Mouse (Mus musculus) midbrain, embryonic 10.5 days (tissue): Measurements from ENCODE around the gene Tmcc3. TPM values are rescaled to one million over a fixed set of nuclear protein-coding genes. Genes with fewer than 3 reads are reported as not detected.

Experiments used
- DNase-seq: peaks from one replicate; pipeline ENCODE4 v3.0.0-alpha.2; 2017; ENCODE audit warnings: low spot score
- H3K27ac ChIP-seq: fragments of 300-500 bp; sonication (generic); replicated peaks from 2 replicates; pipeline ENCODE4 v1.5.1; 2016; ENCODE audit warnings: mild to moderate bottlenecking
- H3K27me3 ChIP-seq: fragments of 300-500 bp; sonication (generic); 2 replicates; pipeline ENCODE4 v1.6.1; 2016; ENCODE audit warnings: low read depth, mild to moderate bottlenecking; ENCODE audit not compliant: poor library complexity, severe bottlenecking
- H3K36me3 ChIP-seq: fragments of 300-500 bp; sonication (generic); 2 replicates; pipeline ENCODE4 v1.6.1; 2016; ENCODE audit warnings: mild to moderate bottlenecking, moderate library complexity
- H3K4me1 ChIP-seq: fragments of 300-500 bp; sonication (generic); 2 replicates; pipeline ENCODE4 v1.6.1; 2016
- H3K4me3 ChIP-seq: fragments of 300-500 bp; sonication (generic); 2 replicates; pipeline ENCODE4 v1.5.1; 2016; ENCODE audit warnings: mild to moderate bottlenecking, moderate library complexity
- H3K9me3 ChIP-seq: fragments of 300-500 bp; sonication (generic); replicated peaks from 2 replicates; pipeline ENCODE4 v1.6.1; 2016; ENCODE audit warnings: mild to moderate bottlenecking
- WGBS: fragments of 180-500 bp; shearing (Covaris S2); methylation state at CpG from one replicate; pipeline ENCODE4 v1.1.7; 2016; 5-methylcytosine and 5-hydroxymethylcytosine counted together
- polyA plus RNA-seq: library from polyadenylated mRNA; unstranded; fragments of >200 nt; fragmentation: Nextera tagmentation; extraction: Ambion mirVana; gene quantifications from 2 replicates; pipeline ENCODE4 v1.2.1, GENCODE M21; 2016

Tmcc3 gene
- polyA plus RNA-seq, 1 experiment from 2014 or later = 2.9 TPM

DNA sequence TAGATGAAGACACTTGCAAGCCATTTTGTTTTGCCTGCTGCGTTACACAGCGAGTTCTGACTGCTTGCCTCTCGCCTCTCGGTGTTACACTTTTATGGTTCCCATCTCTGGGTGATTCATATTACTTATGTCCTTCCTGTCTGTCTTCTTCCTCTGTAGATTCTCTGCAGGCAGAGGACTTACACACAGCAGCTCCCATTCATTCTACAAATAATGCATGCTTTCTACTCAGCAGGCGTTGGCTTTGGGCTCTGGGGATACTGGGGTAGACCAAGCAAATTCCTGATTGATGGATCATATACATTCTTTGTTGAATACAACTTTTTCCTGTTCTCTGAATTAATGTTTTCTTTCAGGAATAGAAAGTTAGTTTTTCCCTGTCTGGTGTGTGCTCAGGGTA, 161.8 kb downstream of the Tmcc3 start:
- Histone ChIP-seq H3K27ac (no peak overlapping the region), H3K4me3 (no peak overlapping the region), H3K4me1 (no peaks in the 10 kb centered on the region), H3K36me3 (no peaks in the 10 kb centered on the region), H3K27me3 (no peaks in the 10 kb centered on the region), H3K9me3 (no peaks in the 10 kb centered on the region)
- DNase-seq = no peak
- WGBS = 88% methylated on average over 5 of the region's 5 CpGs

DNA sequence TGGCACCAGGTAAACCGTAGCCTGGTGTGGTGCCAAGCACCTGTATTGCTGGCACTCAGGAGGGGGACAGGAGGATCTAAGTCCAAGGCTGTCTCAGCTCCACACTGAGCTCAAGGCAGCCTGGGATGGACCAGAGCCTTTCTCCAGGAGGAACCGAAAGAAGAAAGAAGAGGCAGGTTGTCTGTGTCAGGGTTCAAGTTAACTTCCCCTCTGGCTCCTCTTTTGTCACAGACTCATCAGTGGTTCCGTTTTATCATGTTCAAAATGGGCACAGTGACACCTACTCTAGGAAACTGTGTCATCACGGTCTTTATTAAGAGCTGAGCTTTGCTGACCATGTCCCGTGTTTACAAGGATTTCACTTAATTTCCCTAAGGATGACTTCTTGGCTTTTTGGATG, 162.4 kb downstream of the Tmcc3 start:
- H3K27ac ChIP-seq = no peak overlapping the region
- WGBS = 87% methylated on average over 5 of the region's 5 CpGs
- no peaks in the 10 kb centered on the region for H3K4me1 ChIP-seq
- no peaks in the 10 kb centered on the region for H3K9me3 ChIP-seq
- no peak overlapping the region for H3K4me3 ChIP-seq
- no peaks in the 10 kb centered on the region for H3K27me3 ChIP-seq
- no peaks in the 10 kb centered on the region for H3K36me3 ChIP-seq
- no peak for DNase-seq

DNA sequence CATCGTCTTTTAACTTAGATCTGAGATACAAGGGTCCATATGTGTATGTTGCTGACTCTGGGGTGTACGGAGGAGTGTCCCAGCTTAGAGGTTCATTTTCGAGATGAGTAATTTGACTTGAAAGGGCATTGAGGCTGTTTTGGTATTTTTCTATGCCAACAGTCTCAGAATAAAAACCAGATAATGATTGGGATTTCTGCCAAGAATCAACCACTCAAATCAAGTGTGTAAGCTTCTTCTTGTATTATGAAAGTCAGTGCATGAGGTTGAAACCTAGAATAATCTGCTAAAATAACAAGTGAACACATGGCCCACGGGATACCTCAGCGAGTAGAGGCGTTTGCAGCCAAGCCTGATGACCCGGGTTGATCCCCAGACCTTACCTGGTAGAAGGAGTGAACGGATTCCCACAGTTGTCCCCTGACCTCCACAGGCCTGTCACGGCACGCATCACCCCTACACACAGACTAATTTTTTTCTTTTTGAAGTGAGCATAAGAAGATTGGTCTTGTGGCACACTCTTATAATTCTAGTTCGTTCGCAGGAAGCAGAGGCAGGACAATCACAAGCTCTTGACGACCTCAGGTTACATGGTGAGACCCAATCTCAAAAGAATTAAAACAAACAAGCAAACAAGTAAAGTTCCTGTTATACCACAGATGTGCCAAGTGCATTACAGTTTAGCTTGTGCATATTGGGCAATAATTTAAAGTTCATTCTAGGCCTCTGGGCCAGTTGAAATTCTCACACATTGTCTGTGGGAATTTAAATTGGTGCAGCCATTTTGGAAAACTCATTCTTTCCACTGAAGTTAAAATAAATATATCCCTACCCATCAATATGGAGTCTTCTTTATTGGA, 165.8 kb downstream of the Tmcc3 start:
- H3K36me3 ChIP-seq = no peaks in the 10 kb centered on the region
- WGBS = 94% methylated on average over 13 of the region's 13 CpGs

DNA sequence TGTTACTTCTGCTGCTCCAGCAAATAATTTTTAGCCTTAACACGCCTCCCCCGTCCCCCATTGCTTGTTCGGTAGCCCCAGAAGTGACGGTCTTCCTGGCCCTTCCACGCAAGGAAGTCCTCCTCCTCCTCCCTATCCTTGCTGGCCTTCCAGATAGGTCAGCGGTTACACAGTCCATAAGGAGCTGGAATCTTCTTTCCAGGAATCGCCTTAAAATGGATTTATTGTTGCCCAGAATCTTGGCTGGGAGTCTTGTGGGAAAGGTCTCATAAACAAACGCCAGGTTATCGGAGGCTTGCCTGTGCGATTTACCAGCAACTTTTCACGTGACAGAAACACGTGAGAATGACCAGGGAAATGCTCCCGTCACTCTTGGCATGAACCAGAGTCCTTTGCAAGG, 167.9 kb downstream of the Tmcc3 start:
- no peak for DNase-seq
- no peaks in the 10 kb centered on the region for H3K27me3 ChIP-seq
- WGBS = 90% methylated on average over 13 of the region's 13 CpGs
- peaks cover 8% of the 10 kb centered on the region for H3K9me3 ChIP-seq
- no peak overlapping the region for H3K27ac ChIP-seq
- H3K4me1 ChIP-seq = no peaks in the 10 kb centered on the region
- H3K36me3 ChIP-seq = no peaks in the 10 kb centered on the region
- H3K4me3 ChIP-seq = no peak overlapping the region

More for the DNA sequence above, 165.8 kb downstream of the Tmcc3 start:
- Histone ChIP-seq H3K27me3 (no peaks in the 10 kb centered on the region), H3K27ac (no peak overlapping the region), H3K4me3 (no peak overlapping the region), H3K4me1 (no peaks in the 10 kb centered on the region), H3K9me3 (peaks cover 7% of the 10 kb centered on the region)
- no peak for DNase-seq

DNA sequence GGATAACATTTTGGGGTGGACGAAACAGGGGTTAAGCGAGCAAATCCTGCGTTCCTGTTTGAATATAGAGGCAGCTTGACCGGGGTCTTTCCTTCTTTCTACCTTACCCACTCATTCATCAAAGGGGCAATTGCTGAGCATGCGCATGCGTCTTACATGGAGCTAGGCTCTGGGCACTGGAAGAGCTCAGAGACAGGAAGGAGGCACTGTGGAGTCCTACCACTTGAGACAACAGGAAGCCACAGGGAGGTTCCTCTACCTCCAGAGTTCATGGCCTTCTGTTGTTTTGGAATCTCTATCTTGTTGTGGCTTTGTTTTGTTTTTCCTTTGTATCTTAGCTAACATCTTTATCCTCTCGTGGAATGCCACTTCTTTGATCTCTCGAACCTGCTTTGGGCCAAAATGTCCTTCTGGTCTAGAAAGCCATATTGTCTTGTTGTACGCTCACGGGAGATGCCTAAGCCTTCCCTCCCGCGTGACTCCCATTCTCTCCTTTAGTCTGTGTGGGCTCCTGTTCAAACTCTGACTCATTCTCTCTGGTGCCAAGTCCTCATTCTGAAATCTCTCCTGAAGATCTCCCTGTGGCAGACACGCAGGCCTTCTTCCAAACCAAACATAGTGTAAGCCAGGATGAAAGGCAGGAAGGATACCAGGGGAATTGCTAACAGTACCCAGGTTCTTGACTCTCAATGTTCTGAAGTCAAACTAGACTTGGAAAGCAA, 168.8 kb downstream of the Tmcc3 start:
- H3K27ac ChIP-seq = no peak overlapping the region; the same call in 1 of the 2 replicates
- no peak overlapping the region for H3K4me3 ChIP-seq
- no peak for DNase-seq
- H3K27me3 ChIP-seq = no peaks in the 10 kb centered on the region
- H3K4me1 ChIP-seq = no peaks in the 10 kb centered on the region
- H3K36me3 ChIP-seq = no peaks in the 10 kb centered on the region
- 89% methylated on average over 13 of the region's 13 CpGs for WGBS
- H3K9me3 ChIP-seq = peaks cover 8% of the 10 kb centered on the region

DNA sequence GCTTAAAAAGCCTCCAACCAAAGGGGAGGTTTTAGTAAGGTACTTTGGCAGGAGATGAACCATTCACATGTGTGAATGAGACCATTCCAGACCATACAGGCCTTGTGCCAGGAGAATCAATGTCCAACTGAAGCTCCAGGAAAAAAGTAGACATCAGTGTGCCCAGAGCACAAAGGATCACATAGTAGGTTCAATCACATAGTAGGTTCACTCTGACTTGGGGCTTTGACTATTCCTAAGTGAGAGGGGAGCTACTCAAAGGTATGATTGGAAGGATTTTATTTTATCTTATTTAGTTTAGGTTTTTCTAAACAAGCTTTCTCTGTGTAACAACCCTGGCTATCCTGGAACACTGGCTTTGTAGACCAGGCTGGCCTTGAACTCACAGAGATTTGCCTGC, 169.9 kb downstream of the Tmcc3 start:
- H3K36me3 ChIP-seq = no peaks in the 10 kb centered on the region
- no peak for DNase-seq
- H3K4me1 ChIP-seq = no peaks in the 10 kb centered on the region
- peaks cover 8% of the 10 kb centered on the region for H3K9me3 ChIP-seq
- H3K27me3 ChIP-seq = no peaks in the 10 kb centered on the region
- no peak overlapping the region for H3K4me3 ChIP-seq
- no peak overlapping the region for H3K27ac ChIP-seq

DNA sequence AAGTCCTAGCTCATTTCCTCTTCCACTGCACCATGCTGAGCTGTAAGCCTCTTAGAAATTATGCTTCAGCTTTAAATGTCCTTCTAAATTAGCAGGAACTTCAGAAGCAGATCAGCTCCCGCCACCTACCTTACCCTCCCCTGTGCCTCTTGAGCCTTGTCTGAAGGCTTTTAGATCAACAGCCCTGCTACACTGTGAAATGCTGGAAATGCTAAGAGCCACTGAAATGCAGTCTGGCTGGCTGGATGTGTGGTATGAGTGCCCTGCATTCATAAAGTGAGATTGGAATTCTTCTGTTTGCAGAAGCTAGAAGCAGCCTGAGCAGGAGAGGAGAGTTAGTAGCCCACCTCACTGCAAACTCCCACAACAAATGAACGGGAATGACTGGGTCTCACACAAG, 174.4 kb downstream of the Tmcc3 start:
- Histone ChIP-seq H3K27ac (no peak overlapping the region), H3K9me3 (peaks cover 8% of the 10 kb centered on the region), H3K4me1 (no peaks in the 10 kb centered on the region), H3K4me3 (no peak overlapping the region), H3K27me3 (no peaks in the 10 kb centered on the region), H3K36me3 (no peaks in the 10 kb centered on the region)
- 77% methylated on average over 2 of the region's 2 CpGs for WGBS
- no peak for DNase-seq

DNA sequence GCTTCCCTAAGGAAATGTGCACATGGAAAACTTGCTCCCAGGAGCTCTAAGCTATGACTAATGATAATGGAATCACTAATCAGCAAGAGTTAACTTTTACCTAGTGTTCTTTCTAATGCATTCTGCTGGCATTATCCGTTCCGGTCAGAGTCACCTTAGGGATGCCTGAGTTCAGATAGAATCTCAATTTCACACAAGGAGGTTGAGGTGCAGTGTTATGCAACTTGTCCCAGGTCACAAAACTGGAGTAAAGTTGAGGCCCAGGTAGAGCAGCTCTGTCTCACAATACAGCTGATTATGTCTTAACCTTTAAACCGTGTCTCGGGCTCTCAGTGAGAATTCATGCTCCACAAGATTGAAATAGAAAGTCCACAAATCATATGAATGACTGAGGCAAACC, 177.8 kb downstream of the Tmcc3 start:
- no peaks in the 10 kb centered on the region for H3K36me3 ChIP-seq
- H3K27me3 ChIP-seq = no peaks in the 10 kb centered on the region
- H3K27ac ChIP-seq = no peak overlapping the region
- no peak overlapping the region for H3K4me3 ChIP-seq
- H3K9me3 ChIP-seq = no peaks in the 10 kb centered on the region
- WGBS = 91% methylated on average over 4 of the region's 4 CpGs
- no peaks in the 10 kb centered on the region for H3K4me1 ChIP-seq
- DNase-seq = no peak

DNA sequence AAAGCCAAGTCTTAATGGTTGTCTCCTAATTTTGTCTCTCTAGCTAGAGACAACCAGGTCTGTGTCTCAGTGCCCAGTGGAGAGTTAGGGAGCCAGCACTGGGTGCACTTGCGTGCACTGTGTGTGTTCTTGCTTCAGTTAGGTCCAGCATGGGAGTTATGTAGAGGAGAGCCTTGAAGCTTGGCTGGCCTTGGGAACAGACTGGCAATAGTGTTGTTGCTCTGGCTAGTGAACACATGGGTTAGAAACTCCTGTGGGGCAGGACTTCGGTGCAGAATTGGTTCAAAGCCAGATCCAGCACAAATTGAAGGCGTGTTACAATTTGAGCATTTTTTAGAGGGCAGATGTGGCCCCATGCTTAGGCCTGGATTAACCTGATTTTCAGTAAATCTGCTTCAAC, 179.3 kb downstream of the Tmcc3 start:
- WGBS = 95% methylated on average over 3 of the region's 3 CpGs
- Histone ChIP-seq H3K4me3 (no peak overlapping the region), H3K36me3 (no peaks in the 10 kb centered on the region), H3K4me1 (0 out of 2 replicates have a peak, but pooled peaks cover 3% of the 10 kb centered on the region), H3K27me3 (no peaks in the 10 kb centered on the region), H3K9me3 (no peaks in the 10 kb centered on the region), H3K27ac (no peak overlapping the region)
- DNase-seq = no peak

DNA sequence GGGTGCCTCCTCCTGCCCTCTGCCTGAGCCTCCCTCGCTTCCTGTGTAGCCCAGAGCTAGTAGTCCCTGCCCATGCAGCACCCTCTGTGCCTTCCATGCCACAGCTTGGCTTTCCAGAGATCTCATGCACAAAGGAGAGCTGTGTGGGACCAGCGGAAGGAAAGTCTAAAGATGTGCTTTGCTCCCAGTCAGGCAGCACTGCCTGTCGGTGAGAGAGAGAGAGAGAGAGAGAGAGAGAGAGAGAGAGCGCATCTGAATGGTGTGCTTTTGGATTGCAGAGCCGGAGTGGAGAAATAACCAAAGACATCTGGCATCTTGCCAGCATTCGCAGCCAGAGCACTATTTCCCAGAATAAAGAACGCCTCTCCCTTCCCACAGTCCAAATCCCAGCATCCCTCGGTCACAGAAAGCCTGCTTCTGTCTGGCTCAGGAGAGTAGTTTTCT, 182.7 kb downstream of the Tmcc3 start:
- Histone ChIP-seq H3K27ac (no peak overlapping the region), H3K4me1 (0 out of 2 replicates have a peak, but pooled peaks cover 9% of the 10 kb centered on the region), H3K36me3 (no peaks in the 10 kb centered on the region), H3K9me3 (no peaks in the 10 kb centered on the region), H3K27me3 (no peaks in the 10 kb centered on the region), H3K4me3 (no peak overlapping the region)
- DNase-seq = no peak
- WGBS = 73% methylated on average over 8 of the region's 8 CpGs

DNA sequence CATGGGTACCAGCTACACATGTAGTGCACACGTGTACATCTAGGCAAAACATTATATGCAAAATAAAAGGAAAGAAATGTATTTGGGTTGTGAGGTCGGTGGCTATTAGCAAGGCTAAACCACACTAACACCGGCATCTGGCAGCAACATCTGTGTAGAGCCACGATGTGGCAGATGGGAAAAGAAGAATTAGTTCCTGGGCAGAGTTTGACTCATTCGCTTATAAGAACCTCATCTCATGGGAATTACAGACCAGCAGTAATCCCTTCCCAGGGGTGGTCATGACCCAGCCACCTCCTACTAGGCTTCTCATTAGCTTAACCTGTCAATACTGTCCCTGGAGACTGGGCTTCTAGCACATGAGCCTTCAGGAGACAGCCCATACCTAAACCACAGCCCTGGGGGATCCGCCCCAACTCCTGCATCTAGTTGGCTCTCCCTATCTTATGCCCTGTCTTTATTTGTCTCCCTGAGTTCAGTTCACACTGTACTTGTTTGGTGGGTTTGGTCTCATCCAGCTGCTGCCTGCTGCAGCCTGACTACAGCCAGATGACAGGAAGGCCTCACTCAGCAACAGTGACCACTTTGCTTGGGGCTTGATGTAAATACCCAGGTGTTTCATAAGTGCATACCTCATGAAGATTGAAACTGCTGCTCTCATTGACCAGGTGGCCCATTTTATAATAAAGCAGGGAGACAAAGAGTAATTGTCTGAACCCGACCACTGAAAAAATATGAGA, 183.9 kb downstream of the Tmcc3 start:
- peaks cover 19% of the 10 kb centered on the region for H3K4me1 ChIP-seq

DNA sequence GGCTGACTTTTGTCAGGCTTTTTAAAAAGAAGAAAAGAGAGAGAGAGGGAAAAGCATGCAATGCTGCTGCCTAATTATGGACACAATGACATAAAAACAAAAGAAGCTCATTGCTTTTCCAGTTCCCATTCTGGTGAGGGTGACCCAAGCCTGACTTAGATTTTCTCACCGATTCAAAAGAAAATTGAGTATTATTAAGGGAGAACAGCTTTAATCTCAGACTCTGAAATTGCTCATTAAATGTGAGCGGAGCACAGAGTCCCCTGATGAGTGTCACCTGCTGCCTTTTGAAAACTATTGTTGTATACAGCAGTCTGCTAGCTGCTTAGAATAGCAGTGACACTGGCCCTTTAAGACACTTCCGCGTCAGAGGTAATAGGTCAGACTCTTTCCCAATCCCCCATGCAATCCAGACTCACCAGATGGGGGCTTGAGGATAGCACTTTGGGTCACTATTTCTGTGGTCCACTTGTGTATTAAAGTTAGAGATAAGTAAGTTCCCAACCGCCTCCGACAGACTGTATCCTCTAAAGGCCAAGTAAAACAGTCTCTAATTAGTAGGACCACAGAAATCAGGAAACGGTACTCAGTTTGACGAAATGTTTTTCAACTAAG, 185.2 kb downstream of the Tmcc3 start:
- H3K9me3 ChIP-seq = no peaks in the 10 kb centered on the region
- H3K27ac ChIP-seq = no peak overlapping the region
- DNase-seq = no peak
- H3K27me3 ChIP-seq = no peaks in the 10 kb centered on the region
- H3K4me1 ChIP-seq = peaks cover 24% of the 10 kb centered on the region
- WGBS = 76% methylated on average over 8 of the region's 8 CpGs
- H3K36me3 ChIP-seq = no peaks in the 10 kb centered on the region
- no peak overlapping the region for H3K4me3 ChIP-seq

More for the DNA sequence above, 183.9 kb downstream of the Tmcc3 start:
- Histone ChIP-seq H3K4me3 (no peak overlapping the region), H3K9me3 (no peaks in the 10 kb centered on the region), H3K27ac (no peak overlapping the region), H3K36me3 (no peaks in the 10 kb centered on the region), H3K27me3 (no peaks in the 10 kb centered on the region)
- DNase-seq = no peak
- 86% methylated on average over 7 of the region's 7 CpGs for WGBS
